Mouse (Mus musculus) stomach, postnatal 0 days (tissue): ENCODE results near the gene Kng2.

ENCODE experiments used
- CTCF ChIP-seq: IDR thresholded peaks from 2 replicates; pipeline ENCODE4 v1.5.1; 2016; ENCODE audit warnings: antibody characterized with exemption, low read depth, mild to moderate bottlenecking, moderate library complexity
- EP300 ChIP-seq: optimal IDR thresholded peaks from 2 replicates; pipeline ENCODE3; 2016; ENCODE audit warnings: antibody characterized with exemption

GRCm38 (mm10) chr16:22950840-22951395 is 78.4 kb downstream of the Kng2 start, which contains the start of gene Hrg:
- TF ChIP-seq CTCF, result no peak
- no peak for TF ChIP-seq EP300
